Mouse (Mus musculus) G1E (cell line): ENCODE data around the gene Snx29. TPM values are rescaled to one million over a fixed set of nuclear protein-coding genes. Genes with fewer than 3 reads are reported as not detected.

ENCODE experiments used
- ATAC-seq: 2 replicates; pipeline ENCODE4 v1.8.0; 2016; ENCODE audit warnings: mild to moderate bottlenecking; ENCODE audit not compliant: insufficient number of reproducible peaks, poor library complexity, low FRiP score, severe bottlenecking; ENCODE audit errors: extremely low read depth
- DNase-seq: peaks from one replicate; pipeline ENCODE4 v3.0.0; 2012; ENCODE audit warnings: low spot score
- H3K27me3 ChIP-seq: 2 replicates; pipeline ENCODE4 v1.6.1; 2012; ENCODE audit warnings: mild to moderate bottlenecking, low read length, inconsistent platforms; ENCODE audit not compliant: insufficient read depth
- H3K36me3 ChIP-seq: replicated peaks from 2 replicates; pipeline ENCODE3; 2012; ENCODE audit warnings: mild to moderate bottlenecking, inconsistent platforms
- H3K4me1 ChIP-seq: 2 replicates; pipeline ENCODE4 v1.6.1; 2012; ENCODE audit warnings: low read depth, low read length, inconsistent platforms, mixed read lengths; ENCODE audit not compliant: insufficient read depth
- H3K4me3 ChIP-seq: 2 replicates; pipeline ENCODE4 v1.5.1; 2012; ENCODE audit warnings: low read depth, mild to moderate bottlenecking, inconsistent platforms, low read length, moderate library complexity, mixed read lengths
- H3K9me3 ChIP-seq: replicated peaks from 2 replicates; pipeline ENCODE4 v1.6.1; 2012; ENCODE audit warnings: inconsistent platforms
- CTCF ChIP-seq: IDR thresholded peaks from 2 replicates; pipeline ENCODE4 v1.5.1; 2012; ENCODE audit warnings: low read depth, low read length, inconsistent platforms, mixed read lengths
- GATA1 ChIP-seq: IDR thresholded peaks from 2 replicates; pipeline ENCODE4 v1.6.1; 2012; ENCODE audit warnings: borderline replicate concordance, low read length, inconsistent platforms, mixed read lengths
- GATA2 ChIP-seq: IDR thresholded peaks from 2 replicates; pipeline ENCODE4 v1.6.1; 2012; ENCODE audit warnings: low read depth, low read length, inconsistent platforms, borderline replicate concordance
- POLR2AphosphoS5 ChIP-seq: IDR thresholded peaks from 2 replicates; pipeline ENCODE4 v1.6.1; 2012; ENCODE audit warnings: low read depth, low read length, inconsistent platforms; ENCODE audit not compliant: insufficient replicate concordance
- TAL1 ChIP-seq: conservative IDR thresholded peaks from 2 replicates; pipeline ENCODE4 v1.6.1; 2012; ENCODE audit warnings: low read depth, low read length, inconsistent platforms, mixed read lengths
- polyA plus RNA-seq: library from polyadenylated mRNA; stranded (reverse); fragments of >175 nt; gene quantifications from 2 replicates; pipeline ENCODE4 v1.2.3, GENCODE M21; 2012
- total RNA-seq, 2 experiments: library from RNA; stranded (forward) in 1 of 2; stranded (reverse) in 1 of 2; fragments of 200-1000 nt in 1 of 2; fragments of >200 nt in 1 of 2; fragmentation: Nextera tagmentation in 1 of 2; gene quantifications; 2 replicates each; pipeline ENCODE4 v1.2.3; 2014 to 2017

The Snx29 gene
- total and polyA plus RNA-seq, 3 experiments, result 4.4 to 18.0 (median 9.1) TPM

GRCm38 (mm10) chr16:11623032-11623431 lies 300.3 kb downstream of the Snx29 start:
- ATAC-seq, result no peak
- no peak for TF ChIP-seq CTCF
- no peak for TF ChIP-seq POLR2AphosphoS5
- no peak for TF ChIP-seq GATA1
- TF ChIP-seq TAL1, result no peak
- no peak for TF ChIP-seq GATA2
- H3K4me3 ChIP-seq, result no peak overlapping the region
- H3K4me1 ChIP-seq, result no peaks in the 10 kb centered on the region
- DNase-seq, result no peak
- H3K36me3 ChIP-seq, result no peaks in the 10 kb centered on the region
- 0 out of 2 replicates have a peak, but pooled peaks cover 2% of the 10 kb centered on the region for H3K27me3 ChIP-seq
- no peaks in the 10 kb centered on the region for H3K9me3 ChIP-seq

GRCm38 (mm10) chr16:11624121-11624520 lies 301.4 kb downstream of the Snx29 start:
- Histone ChIP-seq H3K36me3 (no peaks in the 10 kb centered on the region), H3K4me1 (no peaks in the 10 kb centered on the region), H3K27me3 (0 out of 2 replicates have a peak, but pooled peaks cover 2% of the 10 kb centered on the region), H3K4me3 (no peak overlapping the region), H3K9me3 (no peaks in the 10 kb centered on the region)
- ATAC-seq, result no peak
- DNase-seq, result no peak
- TF ChIP-seq CTCF (no peak), GATA1 (no peak), TAL1 (no peak), POLR2AphosphoS5 (no peak), GATA2 (no peak)

GRCm38 (mm10) chr16:11626004-11626481 lies 303.3 kb downstream of the Snx29 start:
- H3K4me1 ChIP-seq, result no peaks in the 10 kb centered on the region
- H3K36me3 ChIP-seq, result no peaks in the 10 kb centered on the region
- H3K4me3 ChIP-seq, result no peak overlapping the region
- H3K27me3 ChIP-seq, result 0 out of 2 replicates have a peak, but pooled peaks cover 2% of the 10 kb centered on the region
- TF ChIP-seq CTCF (no peak), GATA2 (no peak), TAL1 (no peak), GATA1 (no peak), POLR2AphosphoS5 (no peak)
- H3K9me3 ChIP-seq, result no peaks in the 10 kb centered on the region
- no peak for DNase-seq
- no peak for ATAC-seq

- TF ChIP-seq GATA1 (no peak), TAL1 (no peak), POLR2AphosphoS5 (no peak), CTCF (no peak), GATA2 (no peak)
- ATAC-seq (no peak), DNase-seq (no peak)
- no peaks in the 10 kb centered on the region for H3K4me1 ChIP-seq
- no peaks in the 10 kb centered on the region for H3K9me3 ChIP-seq
- no peaks in the 10 kb centered on the region for H3K36me3 ChIP-seq
- peaks cover 2% of the 10 kb centered on the region; the same call in 1 of the 2 replicates for H3K27me3 ChIP-seq
- H3K4me3 ChIP-seq, result no peak overlapping the region
Measured at GRCm38 (mm10) chr16:11626616-11627015, 303.9 kb downstream of the Snx29 start.

GRCm38 (mm10) chr16:11627866-11628638 lies 305.3 kb downstream of the Snx29 start:
- no peaks in the 10 kb centered on the region for H3K36me3 ChIP-seq
- H3K4me3 ChIP-seq, result no peak overlapping the region
- ATAC-seq (no peak), DNase-seq (no peak)
- H3K27me3 ChIP-seq, result no peaks in the 10 kb centered on the region; the same call in 1 of the 2 replicates
- no peak for TF ChIP-seq POLR2AphosphoS5
- H3K4me1 ChIP-seq, result peaks cover 2% of the 10 kb centered on the region; the same call in 1 of the 2 replicates
- H3K9me3 ChIP-seq, result no peaks in the 10 kb centered on the region

GRCm38 (mm10) chr16:11629704-11630103 lies 307.0 kb downstream of the Snx29 start:
- H3K27me3 ChIP-seq, result no peaks in the 10 kb centered on the region; the same call in 1 of the 2 replicates
- TF ChIP-seq GATA2 (no peak), CTCF (no peak), TAL1 (no peak), POLR2AphosphoS5 (no peak), GATA1 (no peak)
- H3K4me1 ChIP-seq, result peaks cover 2% of the 10 kb centered on the region; the same call in 1 of the 2 replicates
- ATAC-seq (no peak), DNase-seq (no peak)
- no peaks in the 10 kb centered on the region for H3K9me3 ChIP-seq
- no peaks in the 10 kb centered on the region for H3K36me3 ChIP-seq
- H3K4me3 ChIP-seq, result no peak overlapping the region

GRCm38 (mm10) chr16:11630489-11630888 lies 307.8 kb downstream of the Snx29 start:
- H3K4me3 ChIP-seq, result no peak overlapping the region
- H3K27me3 ChIP-seq, result no peaks in the 10 kb centered on the region; the same call in 1 of the 2 replicates
- TF ChIP-seq POLR2AphosphoS5 (no peak), GATA1 (no peak), TAL1 (no peak), GATA2 (no peak), CTCF (no peak)
- DNase-seq (no peak), ATAC-seq (no peak)
- peaks cover 2% of the 10 kb centered on the region; the same call in 1 of the 2 replicates for H3K4me1 ChIP-seq
- no peaks in the 10 kb centered on the region for H3K36me3 ChIP-seq
- H3K9me3 ChIP-seq, result no peaks in the 10 kb centered on the region
